Mouse (Mus musculus) frontal cortex, postnatal 36 days (tissue): ENCODE data around the gene P2rx4.

Source experiments
- DNase-seq, 2 experiments: peaks; one replicate each; pipeline ENCODE4 v3.0.0; 2022; ENCODE audit warnings: low spot score in 2 of 2

Gene P2rx4

GRCm38 (mm10) chr5:122707276-122708181 lies at the start of gene P2rx4:
TSS of gene P2rx4 (plus strand) at chr5:122707544.
- peak; percentile 83 to 88 for DNase-seq

GRCm38 (mm10) chr5:122662501-122662900 lies 44.8 kb upstream of the P2rx4 start:
- DNase-seq, result no peak

GRCm38 (mm10) chr5:122665036-122665435 lies 42.3 kb upstream of the P2rx4 start:
- DNase-seq, result no peak

GRCm38 (mm10) chr5:122668981-122669897 lies 38.1 kb upstream of the P2rx4 start:
- DNase-seq, result no peak

- DNase-seq, result peak in 1 of 2 experiments; percentile 33
Observed at GRCm38 (mm10) chr5:122671641-122672040, 35.7 kb upstream of the P2rx4 start.

GRCm38 (mm10) chr5:122672298-122672697 lies 35.0 kb upstream of the P2rx4 start:
- DNase-seq, result no peak

GRCm38 (mm10) chr5:122676002-122676401 lies 31.3 kb upstream of the P2rx4 start:
- no peak for DNase-seq

GRCm38 (mm10) chr5:122677983-122678382 lies 29.4 kb upstream of the P2rx4 start:
- DNase-seq, result no peak

- DNase-seq, result peak in 1 of 2 experiments; percentile 10
Observed at GRCm38 (mm10) chr5:122679881-122680280, 27.5 kb upstream of the P2rx4 start.

GRCm38 (mm10) chr5:122681276-122681675 lies 26.1 kb upstream of the P2rx4 start:
- DNase-seq, result no peak

GRCm38 (mm10) chr5:122683926-122684325 lies 23.4 kb upstream of the P2rx4 start:
- no peak for DNase-seq

- DNase-seq, result no peak
Observed at GRCm38 (mm10) chr5:122687391-122687790, 20.0 kb upstream of the P2rx4 start.

- no peak for DNase-seq
Observed at GRCm38 (mm10) chr5:122689153-122689552, 18.2 kb upstream of the P2rx4 start.

- DNase-seq, result no peak
Observed at GRCm38 (mm10) chr5:122690486-122690885, 16.9 kb upstream of the P2rx4 start.

GRCm38 (mm10) chr5:122693431-122694207 lies 13.7 kb upstream of the P2rx4 start:
- peak in 1 of 2 experiments; percentile 18 for DNase-seq

GRCm38 (mm10) chr5:122695516-122695915 lies 11.8 kb upstream of the P2rx4 start:
- DNase-seq, result no peak

GRCm38 (mm10) chr5:122698041-122698700 lies 9.2 kb upstream of the P2rx4 start:
- no peak for DNase-seq

- DNase-seq, result no peak
Observed at GRCm38 (mm10) chr5:122698701-122699060, 8.7 kb upstream of the P2rx4 start.

- DNase-seq, result no peak
Observed at GRCm38 (mm10) chr5:122700109-122700836, 7.1 kb upstream of the P2rx4 start.

GRCm38 (mm10) chr5:122700837-122701212 lies 6.5 kb upstream of the P2rx4 start:
- DNase-seq, result no peak
